Mouse (Mus musculus) kidney, adult 2 months (tissue): ENCODE measurements around the gene Prrx1. TPM values are rescaled to one million over a fixed set of nuclear protein-coding genes. Genes with fewer than 3 reads are reported as not detected.

ENCODE experiments used
- DNase-seq: peaks from one replicate; pipeline ENCODE4 v3.0.0; 2021
- H3K27ac ChIP-seq: fragments of 200-500 bp; 2 replicates; pipeline ENCODE4 v1.5.1; 2012; ENCODE audit warnings: low read depth, low read length, control low read depth, inconsistent platforms; ENCODE audit not compliant: insufficient read depth
- H3K27me3 ChIP-seq: fragments of 200-500 bp; replicated peaks from 2 replicates; pipeline ENCODE4 v1.6.1; 2012; ENCODE audit warnings: mild to moderate bottlenecking, moderate library complexity, low read length, inconsistent platforms; ENCODE audit not compliant: control insufficient read depth, insufficient read depth
- H3K36me3 ChIP-seq: fragments of 200-500 bp; 2 replicates; pipeline ENCODE4 v1.6.1; 2012; ENCODE audit warnings: mild to moderate bottlenecking, moderate library complexity, low read length, inconsistent platforms; ENCODE audit not compliant: control insufficient read depth, insufficient read depth
- H3K4me1 ChIP-seq: fragments of 200-500 bp; 2 replicates; pipeline ENCODE4 v1.6.1; 2011; ENCODE audit warnings: low read length; ENCODE audit not compliant: control insufficient read depth, insufficient read depth
- H3K4me3 ChIP-seq: fragments of 200-500 bp; 2 replicates; pipeline ENCODE4 v1.5.1; 2011; ENCODE audit warnings: mild to moderate bottlenecking, low read depth, low read length, control low read depth; ENCODE audit not compliant: insufficient read depth
- CTCF ChIP-seq: fragments of 200-500 bp; conservative IDR thresholded peaks from 2 replicates; pipeline ENCODE4 v1.5.1; 2011; ENCODE audit warnings: low read depth, mild to moderate bottlenecking, control low read depth, low read length, moderate library complexity, mixed read lengths; ENCODE audit not compliant: insufficient read depth, insufficient read length
- POLR2A ChIP-seq: fragments of 200-500 bp; IDR thresholded peaks from one replicate; pipeline ENCODE4 v1.6.1; 2011; ENCODE audit warnings: low read depth, low read length, control low read depth
- WGBS: fragments of 180-500 bp; shearing (Covaris S2); methylation state at CpG from one replicate; pipeline ENCODE4 v1.1.7; 2018; 5-methylcytosine and 5-hydroxymethylcytosine counted together
- polyA plus RNA-seq: library from polyadenylated mRNA; depleted of rRNA; stranded (reverse); fragments of >200 nt; gene quantifications from 2 replicates; pipeline ENCODE4 v1.2.3, GENCODE M21; 2012; rRNA removed

Prrx1 gene
- 2.4 and 2.8 TPM in 2 replicates for polyA plus RNA-seq

- no peak for DNase-seq
- H3K27me3 ChIP-seq: no peaks in the 10 kb centered on the region; the same call in none of the 2 replicates
- no peaks in the 10 kb centered on the region for H3K36me3 ChIP-seq
- no peak within 1 kb of the TSS for H3K27ac ChIP-seq
- TF ChIP-seq CTCF: no peak
- TF ChIP-seq POLR2A: no peak
- H3K4me3 ChIP-seq: peak within 1 kb of the TSS; percentile 41
- H3K4me1 ChIP-seq: no peaks in the 10 kb centered on the region
- 2% methylated on average over 17 of the region's 17 CpGs for WGBS
Measured at GRCm38 (mm10) chr1:163313101-163313773, at the start of gene Prrx1. Gene Prrx1 (minus strand): TSS chr1:163313710.

- Histone ChIP-seq H3K36me3 (no peaks in the 10 kb centered on the region), H3K4me1 (no peaks in the 10 kb centered on the region), H3K4me3 (no peak overlapping the region), H3K27ac (no peak overlapping the region), H3K27me3 (no peaks in the 10 kb centered on the region)
- TF ChIP-seq CTCF (no peak), POLR2A (no peak)
- 80% methylated on average over 8 of the region's 8 CpGs for WGBS
- DNase-seq: no peak
Measured at GRCm38 (mm10) chr1:163362202-163362601, 48.7 kb upstream of the Prrx1 start.

GRCm38 (mm10) chr1:163361376-163361775 lies 47.9 kb upstream of the Prrx1 start:
- H3K4me1 ChIP-seq: no peaks in the 10 kb centered on the region
- 67% methylated on average over 5 of the region's 5 CpGs for WGBS
- DNase-seq: no peak
- no peak for TF ChIP-seq CTCF
- no peak for TF ChIP-seq POLR2A
- no peaks in the 10 kb centered on the region; the same call in 1 of the 2 replicates for H3K27me3 ChIP-seq
- H3K4me3 ChIP-seq: no peak overlapping the region
- no peaks in the 10 kb centered on the region for H3K36me3 ChIP-seq
- no peak overlapping the region for H3K27ac ChIP-seq

GRCm38 (mm10) chr1:163360796-163361195 lies 47.3 kb upstream of the Prrx1 start:
- no peak for TF ChIP-seq CTCF
- no peak for TF ChIP-seq POLR2A
- no peak overlapping the region for H3K4me3 ChIP-seq
- H3K27me3 ChIP-seq: no peaks in the 10 kb centered on the region; the same call in 1 of the 2 replicates
- H3K27ac ChIP-seq: no peak overlapping the region
- H3K36me3 ChIP-seq: no peaks in the 10 kb centered on the region
- no peak for DNase-seq
- no peaks in the 10 kb centered on the region for H3K4me1 ChIP-seq
- 55% methylated on average over 6 of the region's 6 CpGs for WGBS

GRCm38 (mm10) chr1:163359521-163359920 lies 46.0 kb upstream of the Prrx1 start:
- 90% methylated on average over 3 of the region's 3 CpGs for WGBS
- Histone ChIP-seq H3K4me3 (no peak overlapping the region), H3K36me3 (no peaks in the 10 kb centered on the region), H3K27me3 (no peaks in the 10 kb centered on the region; the same call in 1 of the 2 replicates), H3K27ac (no peak overlapping the region), H3K4me1 (no peaks in the 10 kb centered on the region)
- TF ChIP-seq POLR2A (no peak), CTCF (no peak)
- no peak for DNase-seq

- 55% methylated on average over 7 of the region's 7 CpGs for WGBS
Measured at GRCm38 (mm10) chr1:163358165-163358564, 44.7 kb upstream of the Prrx1 start.

GRCm38 (mm10) chr1:163357733-163358132 lies 44.2 kb upstream of the Prrx1 start:
- Histone ChIP-seq H3K36me3 (no peaks in the 10 kb centered on the region), H3K27ac (no peak overlapping the region), H3K4me1 (no peaks in the 10 kb centered on the region), H3K27me3 (no peaks in the 10 kb centered on the region; the same call in 1 of the 2 replicates), H3K4me3 (no peak overlapping the region)
- TF ChIP-seq POLR2A (no peak), CTCF (no peak)
- no peak for DNase-seq
- 46% methylated on average over 6 of the region's 6 CpGs for WGBS

More at GRCm38 (mm10) chr1:163358165-163358564, 44.7 kb upstream of the Prrx1 start:
- no peak for DNase-seq
- Histone ChIP-seq H3K27me3 (no peaks in the 10 kb centered on the region; the same call in 1 of the 2 replicates), H3K27ac (no peak overlapping the region), H3K4me1 (no peaks in the 10 kb centered on the region), H3K36me3 (no peaks in the 10 kb centered on the region), H3K4me3 (no peak overlapping the region)
- TF ChIP-seq POLR2A (no peak), CTCF (no peak)

GRCm38 (mm10) chr1:163356167-163356566 lies 42.7 kb upstream of the Prrx1 start:
- no peak overlapping the region for H3K27ac ChIP-seq
- no peak overlapping the region for H3K4me3 ChIP-seq
- H3K4me1 ChIP-seq: no peaks in the 10 kb centered on the region
- H3K27me3 ChIP-seq: no peaks in the 10 kb centered on the region; the same call in 1 of the 2 replicates
- TF ChIP-seq CTCF (no peak), POLR2A (no peak)
- H3K36me3 ChIP-seq: no peaks in the 10 kb centered on the region
- WGBS: 32% methylated on average over 4 of the region's 4 CpGs
- no peak for DNase-seq
